Mouse (Mus musculus) megakaryocyte, embryonic 14.5 days (primary cell): ENCODE results near the gene Per3.

Source experiments
- FLI1 ChIP-seq: IDR thresholded peaks from 2 replicates; pipeline ENCODE4 v1.6.1; 2012; ENCODE audit warnings: low read length, inconsistent platforms, mixed read lengths
- GATA1 ChIP-seq: IDR thresholded peaks from 3 replicates; pipeline ENCODE4 v1.6.1; 2012; ENCODE audit warnings: mixed read lengths, low read length, inconsistent platforms, borderline replicate concordance

DNA sequence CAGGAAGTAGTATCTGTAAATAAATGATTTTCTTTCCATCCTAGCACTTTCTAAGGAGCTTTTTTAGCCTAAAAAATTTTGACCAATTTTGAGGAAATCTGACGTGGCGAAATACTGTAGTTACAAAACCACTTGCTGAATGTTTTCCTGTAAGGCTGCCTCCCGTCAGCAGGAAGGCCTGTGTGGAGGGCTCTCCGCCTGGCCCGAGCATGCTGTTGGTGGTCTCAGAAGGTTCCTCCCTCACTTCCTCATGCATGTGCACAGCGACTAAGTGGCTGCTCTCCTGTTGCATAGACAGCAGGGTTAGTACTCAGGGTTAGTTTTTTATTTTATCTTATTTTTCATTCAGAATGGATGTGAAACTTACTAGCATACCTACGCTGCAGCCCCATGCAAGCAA, 26.5 kb upstream of the Per3 start:
- no peak for TF ChIP-seq FLI1
- no peak for TF ChIP-seq GATA1
